In the genomic region with DNA sequence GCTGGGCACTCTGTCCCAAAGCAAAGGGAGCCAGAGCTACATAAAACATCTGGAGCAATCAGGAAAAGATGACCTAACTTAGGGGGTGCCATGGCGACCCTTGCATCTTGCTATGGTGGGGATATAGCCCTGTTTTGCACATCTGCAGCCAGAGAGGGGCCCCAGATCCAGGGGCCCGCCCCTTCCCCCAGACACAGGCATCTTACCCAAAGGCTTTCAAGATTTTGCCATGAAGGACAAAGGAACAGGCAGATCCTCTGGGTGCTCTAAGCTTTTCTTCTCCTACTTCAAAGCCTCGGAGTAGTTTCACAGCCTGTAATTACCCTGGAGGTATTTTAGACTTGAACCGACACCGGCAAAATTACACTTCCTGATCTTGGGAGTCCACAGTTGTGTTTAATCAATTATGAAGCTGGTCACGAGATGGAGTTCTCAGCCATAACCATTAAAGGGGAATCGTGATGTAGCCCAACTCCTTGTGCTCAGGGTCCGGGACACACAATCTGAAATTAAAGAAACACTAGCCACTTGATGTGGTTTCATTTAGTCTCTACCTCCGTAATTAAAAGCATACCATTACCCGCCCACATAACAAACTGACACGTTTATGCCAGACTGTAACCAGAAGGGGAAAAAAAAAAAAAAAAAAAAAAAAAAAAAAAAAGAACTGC, we compare ENCODE assay signal across 17 mouse cellular contexts.
DNase-seq lines count a peak whose midpoint lies in the region; ATAC-seq and TF ChIP-seq lines count a peak whose summit lies in the region.
"Had no signal": no experiment of that assay in that cellular context is flagged by ENCODE, and none has a peak within 500 bp of the region (broad histone marks: within the 10 kb centered on the region; RNA-seq: fewer than 3 reads in every experiment).

No protein-coding gene starts in this region.

- ATAC-seq in forebrain, embryonic 11.5 days (replicated peaks; ENCODE audit: low FRiP score): 0 out of 2 replicates have a peak, but pooled peaks have one; percentile 24
- ATAC-seq in forebrain, embryonic 16.5 days: no peak
- 0 out of 2 replicates have a peak, but pooled peaks have one; percentile 46 for ATAC-seq in kidney, embryonic 14.5 days (ENCODE audit: low FRiP score, low TSS enrichment)
- ATAC-seq in embryonic facial prominence, embryonic 15.5 days (ENCODE audit: insufficient number of reproducible peaks, low FRiP score, low TSS enrichment, low read depth): peak; percentile 56; the same call in 1 of the 2 replicates

- H3K4me3 ChIP-seq in forebrain, embryonic 11.5 days (ENCODE audit: low read depth, low read length): no peak overlapping the region
- no peak overlapping the region for H3K4me3 ChIP-seq in forebrain, embryonic 16.5 days (replicated peaks; ENCODE audit: low read length)
- H3K4me3 ChIP-seq in kidney, embryonic 14.5 days (ENCODE audit: low read length): no peak overlapping the region
- peak overlapping the region; percentile 10; the same call in 1 of the 2 replicates for H3K4me3 ChIP-seq in embryonic facial prominence, embryonic 15.5 days (replicated peaks)
- no peak overlapping the region for H3K4me3 ChIP-seq in olfactory bulb, adult 2 months (ENCODE audit: insufficient read depth, low read depth, low read length)
- H3K4me3 ChIP-seq: heart, embryonic 10.5 days; midbrain, embryonic 10.5 days had no signal

- WGBS in forebrain, embryonic 11.5 days: 52% methylated on average over 11 of the region's 11 CpGs
- WGBS in forebrain, embryonic 16.5 days: 32% methylated on average over 11 of the region's 11 CpGs
- 19% methylated on average over 11 of the region's 11 CpGs for WGBS in kidney, embryonic 14.5 days
- WGBS in embryonic facial prominence, embryonic 15.5 days: 7% methylated on average over 11 of the region's 11 CpGs
- 21% methylated on average over 11 of the region's 11 CpGs for WGBS in olfactory bulb, adult 2 months

- no peak overlapping the region for H3K27ac ChIP-seq in forebrain, embryonic 11.5 days (ENCODE audit: low read depth, low read length)
- no peak overlapping the region for H3K27ac ChIP-seq in forebrain, embryonic 16.5 days (ENCODE audit: low read length)
- no peak overlapping the region for H3K27ac ChIP-seq in kidney, embryonic 14.5 days (ENCODE audit: low read depth, low read length)
- peak overlapping the region; percentile 51; the same call in 1 of the 2 replicates for H3K27ac ChIP-seq in embryonic facial prominence, embryonic 15.5 days (replicated peaks)
- H3K27ac ChIP-seq in olfactory bulb, adult 2 months (ENCODE audit: insufficient read depth, low read depth, low read length): peak overlapping the region; percentile 81
- H3K27ac ChIP-seq: heart, embryonic 10.5 days; midbrain, embryonic 10.5 days; stomach, postnatal 0 days had no signal

- H3K9me3 ChIP-seq in forebrain, embryonic 11.5 days (ENCODE audit: control insufficient read depth, low read length): no peaks in the 10 kb centered on the region
- no peaks in the 10 kb centered on the region for H3K9me3 ChIP-seq in forebrain, embryonic 16.5 days (ENCODE audit: control insufficient read depth, low read length)
- no peaks in the 10 kb centered on the region for H3K9me3 ChIP-seq in kidney, embryonic 14.5 days (ENCODE audit: control insufficient read depth, low read length)
- H3K9me3 ChIP-seq in embryonic facial prominence, embryonic 15.5 days (replicated peaks): no peaks in the 10 kb centered on the region
- H3K9me3 ChIP-seq: heart, embryonic 10.5 days; midbrain, embryonic 10.5 days had no signal

- TF ChIP-seq CTCF in olfactory bulb, adult 2 months (IDR thresholded peaks at IDR 0.05; ENCODE audit: insufficient read depth, low read depth, low read length): no peak

- H3K27me3 ChIP-seq in forebrain, embryonic 11.5 days (ENCODE audit: control insufficient read depth, insufficient read depth, low read length): no peaks in the 10 kb centered on the region
- no peaks in the 10 kb centered on the region for H3K27me3 ChIP-seq in forebrain, embryonic 16.5 days (replicated peaks; ENCODE audit: control insufficient read depth, insufficient read depth, low read length)
- no peaks in the 10 kb centered on the region for H3K27me3 ChIP-seq in kidney, embryonic 14.5 days (ENCODE audit: control insufficient read depth, insufficient read depth, low read length)
- H3K27me3 ChIP-seq in embryonic facial prominence, embryonic 15.5 days: no peaks in the 10 kb centered on the region

- TF ChIP-seq POLR2A in olfactory bulb, adult 2 months (IDR thresholded peaks at IDR 0.05; ENCODE audit: insufficient read depth, low read depth, low read length): no peak

- H3K4me1 ChIP-seq in forebrain, embryonic 11.5 days (replicated peaks; ENCODE audit: control insufficient read depth, insufficient read depth, low read length): no peaks in the 10 kb centered on the region
- H3K4me1 ChIP-seq in forebrain, embryonic 16.5 days (replicated peaks; ENCODE audit: control insufficient read depth, insufficient read depth, low read length): peaks cover 3% of the 10 kb centered on the region; the same call in 1 of the 2 replicates
- no peaks in the 10 kb centered on the region for H3K4me1 ChIP-seq in kidney, embryonic 14.5 days (ENCODE audit: control insufficient read depth, insufficient read depth, low read length)
- peaks cover 13% of the 10 kb centered on the region for H3K4me1 ChIP-seq in embryonic facial prominence, embryonic 15.5 days
- peaks cover 12% of the 10 kb centered on the region for H3K4me1 ChIP-seq in olfactory bulb, adult 2 months (ENCODE audit: control insufficient read depth, insufficient read depth, low read length)
- H3K4me1 ChIP-seq: heart, embryonic 10.5 days had no signal

- H3K4me2 ChIP-seq in forebrain, embryonic 11.5 days (ENCODE audit: low read depth, low read length, severe bottlenecking): no peak overlapping the region
- no peak overlapping the region for H3K4me2 ChIP-seq in forebrain, embryonic 16.5 days (ENCODE audit: low read length)
- no peak overlapping the region for H3K4me2 ChIP-seq in kidney, embryonic 14.5 days (replicated peaks; ENCODE audit: low read depth, low read length)
- peak overlapping the region; percentile 38 for H3K4me2 ChIP-seq in embryonic facial prominence, embryonic 15.5 days (replicated peaks)

- no peaks in the 10 kb centered on the region for H3K36me3 ChIP-seq in forebrain, embryonic 11.5 days (ENCODE audit: control insufficient read depth, insufficient read depth, low read length)
- H3K36me3 ChIP-seq in forebrain, embryonic 16.5 days (ENCODE audit: control insufficient read depth, insufficient read depth): no peaks in the 10 kb centered on the region
- H3K36me3 ChIP-seq in kidney, embryonic 14.5 days (ENCODE audit: control insufficient read depth, insufficient read depth, low read length): no peaks in the 10 kb centered on the region
- H3K36me3 ChIP-seq in embryonic facial prominence, embryonic 15.5 days: no peaks in the 10 kb centered on the region
- H3K36me3 ChIP-seq: heart, embryonic 10.5 days; midbrain, embryonic 10.5 days had no signal

- no peak overlapping the region for H3K9ac ChIP-seq in forebrain, embryonic 11.5 days (ENCODE audit: low read length)
- H3K9ac ChIP-seq in forebrain, embryonic 16.5 days (replicated peaks; ENCODE audit: low read depth, low read length): no peak overlapping the region
- H3K9ac ChIP-seq in kidney, embryonic 14.5 days (ENCODE audit: low read depth, low read length): no peak overlapping the region
- no peak overlapping the region for H3K9ac ChIP-seq in embryonic facial prominence, embryonic 15.5 days

- peak; percentile 57 for DNase-seq in forebrain, embryonic 11.5 days (ENCODE audit: low spot score)
- no peak for DNase-seq in kidney, adult 11 months
- DNase-seq in cerebellum, postnatal 10 days: no peak
- no peak for DNase-seq in cerebellum, adult 9-10 months
- DNase-seq: cerebellum, adult 18-20 months; liver; lung, adult 18-20 months; lung, postnatal 36 days; right cerebral cortex, adult 18-20 months; thymus, postnatal 14 days had no signal

Comparison
In these comparisons a context has a peak if more than half of its experiments do, and no peak if none do; other contexts are left out.
1. H3K27ac ChIP-seq: peak in embryonic facial prominence, embryonic 15.5 days (single experiment) and olfactory bulb, adult 2 months (single experiment); none in forebrain, embryonic 11.5 days (single experiment), forebrain, embryonic 16.5 days (single experiment) and kidney, embryonic 14.5 days (single experiment).